Mouse (Mus musculus) cerebellum, postnatal 36 days (tissue): ENCODE data around the gene Sema3b.

Experiments used
- DNase-seq, 2 experiments: peaks; one replicate each; pipeline ENCODE4 v3.0.0; 2021 to 2022; ENCODE audit warnings: mixed read lengths in 2 of 2

Sema3b gene

GRCm38 (mm10) chr9:107608741-107609432, at the start of gene Sema3b:
Gene Sema3b (minus strand): TSS chr9:107609229.
- DNase-seq, result no peak

GRCm38 (mm10) chr9:107658096-107658495, 49.1 kb upstream of the Sema3b start:
- DNase-seq, result no peak

- DNase-seq, result no peak
Observed at GRCm38 (mm10) chr9:107657144-107657543, 48.1 kb upstream of the Sema3b start.

GRCm38 (mm10) chr9:107654585-107654984, 45.6 kb upstream of the Sema3b start:
- no peak for DNase-seq

- no peak for DNase-seq
Observed at GRCm38 (mm10) chr9:107653474-107653873, 44.4 kb upstream of the Sema3b start.

GRCm38 (mm10) chr9:107650708-107651481, 41.9 kb upstream of the Sema3b start:
- no peak for DNase-seq

- DNase-seq, result no peak
Observed at GRCm38 (mm10) chr9:107650225-107650624, 41.2 kb upstream of the Sema3b start.

GRCm38 (mm10) chr9:107648767-107649166, 39.7 kb upstream of the Sema3b start:
- no peak for DNase-seq

GRCm38 (mm10) chr9:107646975-107647374, 37.9 kb upstream of the Sema3b start:
- no peak for DNase-seq

GRCm38 (mm10) chr9:107645577-107645976, 36.5 kb upstream of the Sema3b start:
- peak; percentile 81 to 82 for DNase-seq

- DNase-seq, result no peak
Observed at GRCm38 (mm10) chr9:107645153-107645510, 36.1 kb upstream of the Sema3b start.

- peak; percentile 93 to 95 for DNase-seq
Observed at GRCm38 (mm10) chr9:107644495-107645152, 35.6 kb upstream of the Sema3b start.

- no peak for DNase-seq
Observed at GRCm38 (mm10) chr9:107643544-107644214, 34.6 kb upstream of the Sema3b start.

- no peak for DNase-seq
Observed at GRCm38 (mm10) chr9:107641666-107642065, 32.6 kb upstream of the Sema3b start.

- DNase-seq, result no peak
Observed at GRCm38 (mm10) chr9:107640257-107640772, 31.3 kb upstream of the Sema3b start.

GRCm38 (mm10) chr9:107637070-107637469, 28.0 kb upstream of the Sema3b start:
- DNase-seq, result no peak

GRCm38 (mm10) chr9:107635279-107636028, 26.4 kb upstream of the Sema3b start, which contains the start of gene Gnai2:
Gene Gnai2 (minus strand): TSS chr9:107635367.
- peak; percentile 89 to 93 for DNase-seq

- no peak for DNase-seq
Observed at GRCm38 (mm10) chr9:107634406-107635278, 25.6 kb upstream of the Sema3b start.

- DNase-seq, result peak; percentile 45 to 46
Observed at GRCm38 (mm10) chr9:107633661-107634405, 24.8 kb upstream of the Sema3b start.

GRCm38 (mm10) chr9:107633091-107633660, 24.1 kb upstream of the Sema3b start:
- peak; percentile 39 to 51 for DNase-seq
